Mouse (Mus musculus): ENCODE data around the gene Commd8. TPM values are rescaled to one million over a fixed set of nuclear protein-coding genes. Genes with fewer than 3 reads are reported as not detected.

The Commd8 gene
- 0.44 and 0.63 TPM in 2 replicates for polyA plus RNA-seq (2012; rRNA removed)

GRCm38 (mm10) chr5:72167594-72168284 is at the start of gene Commd8:
Gene Commd8, minus strand, starts transcription at chr5:72168189.

